Mouse (Mus musculus) forebrain, embryonic 16.5 days (tissue): Measurements from ENCODE around the gene Aldh8a1. TPM values are rescaled to one million over a fixed set of nuclear protein-coding genes. Genes with fewer than 3 reads are reported as not detected.

Experiments used
- ATAC-seq: fragments of 200-750 bp; cut with Nextera tagmentation; 2 replicates; pipeline ENCODE4 v1.8.0; 2017; ENCODE audit warnings: mild to moderate bottlenecking, moderate library complexity
- H3K27ac ChIP-seq: fragments of 300-500 bp; sonication (generic); 2 replicates; pipeline ENCODE4 v1.5.1; 2014; ENCODE audit warnings: low read length, control low read depth
- H3K27me3 ChIP-seq: fragments of 300-500 bp; sonication (generic); replicated peaks from 2 replicates; pipeline ENCODE4 v1.6.1; 2014; ENCODE audit warnings: low read length; ENCODE audit not compliant: control insufficient read depth, insufficient read depth
- H3K36me3 ChIP-seq: fragments of 300-500 bp; sonication (generic); 2 replicates; pipeline ENCODE4 v1.6.1; 2014; ENCODE audit not compliant: control insufficient read depth, insufficient read depth
- H3K4me1 ChIP-seq: fragments of 300-500 bp; sonication (generic); replicated peaks from 2 replicates; pipeline ENCODE4 v1.6.1; 2014; ENCODE audit warnings: low read length; ENCODE audit not compliant: control insufficient read depth, insufficient read depth
- H3K4me2 ChIP-seq: fragments of 300-500 bp; sonication (generic); 2 replicates; pipeline ENCODE4 v1.6.1; 2014; ENCODE audit warnings: mild to moderate bottlenecking, low read length, control low read depth
- H3K4me3 ChIP-seq: fragments of 300-500 bp; sonication (generic); replicated peaks from 2 replicates; pipeline ENCODE4 v1.5.1; 2014; ENCODE audit warnings: mild to moderate bottlenecking, low read length, control low read depth
- H3K9ac ChIP-seq: fragments of 300-500 bp; sonication (generic); replicated peaks from 2 replicates; pipeline ENCODE4 v1.6.1; 2014; ENCODE audit warnings: low read depth, low read length, control low read depth
- H3K9me3 ChIP-seq: fragments of 300-500 bp; sonication (generic); 2 replicates; pipeline ENCODE4 v1.6.1; 2016; ENCODE audit warnings: low read length; ENCODE audit not compliant: control insufficient read depth
- WGBS: fragments of 180-500 bp; shearing (Covaris S2); extraction: QIAGEN DNeasy Blood & Tissue Kit; methylation state at CpG from one replicate; pipeline ENCODE4 v1.1.7; 2014; 5-methylcytosine and 5-hydroxymethylcytosine counted together
- polyA plus RNA-seq: library from polyadenylated mRNA; unstranded; fragments of >200 nt; fragmentation: Nextera tagmentation; extraction: Ambion mirVana; gene quantifications from 2 replicates; pipeline ENCODE4 v1.2.1, GENCODE M21; 2015

Gene Aldh8a1
- polyA plus RNA-seq, 1 experiment from 2014 or later, result not detected

DNA sequence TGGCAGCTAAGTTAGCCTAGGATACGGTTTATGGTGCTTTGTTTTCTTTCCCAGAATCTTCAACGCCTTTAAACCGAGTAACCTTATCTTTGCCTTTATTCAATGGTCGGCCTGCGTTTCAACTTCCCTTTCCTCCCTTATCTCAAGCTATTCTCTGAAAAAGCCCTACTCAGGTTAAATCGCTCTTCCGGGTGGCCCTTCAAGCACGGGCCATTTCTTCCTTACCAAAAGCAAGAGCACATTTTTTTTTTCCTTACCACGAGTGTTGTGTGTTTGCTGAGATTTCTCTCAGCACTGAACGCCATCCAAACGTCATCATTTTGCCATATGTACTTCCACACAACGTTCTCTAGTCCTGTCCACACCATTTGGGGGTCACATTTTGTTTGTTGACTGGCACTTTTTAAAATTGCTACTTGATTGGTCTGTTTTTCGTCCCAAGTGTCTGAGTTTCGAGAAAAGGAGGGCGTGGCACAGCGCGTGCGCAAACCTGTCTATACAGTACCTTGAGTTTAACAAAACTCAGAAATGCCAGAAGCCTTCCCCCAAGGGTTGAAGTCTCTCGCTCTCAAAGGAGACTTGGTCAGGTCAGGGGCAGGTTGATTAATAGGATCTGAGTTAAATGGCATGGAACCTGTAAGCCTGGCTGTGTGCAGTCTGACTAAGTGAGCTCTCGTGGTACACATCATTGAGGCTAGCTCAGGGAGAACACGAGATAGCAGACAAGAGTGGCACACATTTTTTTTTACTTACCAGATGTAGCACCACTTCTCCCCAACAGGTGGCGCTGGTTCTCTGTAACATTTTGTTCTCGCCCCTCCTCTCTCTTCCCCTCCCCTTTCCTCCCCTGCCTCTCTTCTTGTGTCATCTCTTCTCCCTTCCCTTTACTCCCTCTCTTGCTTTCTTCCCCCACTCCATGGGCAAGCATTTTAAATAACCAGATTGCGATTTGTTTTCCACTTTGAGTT lies 43.6 kb downstream of the Aldh8a1 start:
- no peak overlapping the region for H3K9ac ChIP-seq
- no peaks in the 10 kb centered on the region for H3K4me1 ChIP-seq
- WGBS, result 76% methylated on average over 24 of the region's 24 CpGs
- no peaks in the 10 kb centered on the region for H3K9me3 ChIP-seq
- ATAC-seq, result no peak
- no peak overlapping the region for H3K27ac ChIP-seq
- H3K27me3 ChIP-seq, result no peaks in the 10 kb centered on the region
- no peak overlapping the region for H3K4me3 ChIP-seq
- H3K36me3 ChIP-seq, result no peaks in the 10 kb centered on the region
- H3K4me2 ChIP-seq, result no peak overlapping the region

DNA sequence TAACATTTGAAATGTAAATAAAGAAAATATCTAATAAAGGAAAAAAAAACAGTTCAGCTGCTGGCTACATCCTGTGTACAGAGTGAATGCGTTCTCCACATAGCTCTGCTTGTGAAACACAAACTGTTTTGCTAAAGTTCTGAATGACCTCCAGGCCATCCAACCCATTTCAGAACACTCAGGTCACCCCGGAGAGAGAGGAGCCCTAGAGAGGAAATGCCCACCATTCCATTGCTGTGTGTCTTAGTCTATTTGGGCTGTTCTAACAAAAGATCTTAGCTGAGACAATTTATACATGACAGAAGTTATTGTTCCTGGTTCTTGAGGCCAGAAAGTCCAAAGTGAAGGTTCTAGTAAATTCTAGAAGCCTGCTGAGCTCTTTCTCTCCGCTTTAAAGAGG lies 49.4 kb downstream of the Aldh8a1 start:
- no peaks in the 10 kb centered on the region for H3K4me1 ChIP-seq
- H3K27ac ChIP-seq, result no peak overlapping the region
- H3K4me3 ChIP-seq, result no peak overlapping the region
- H3K9me3 ChIP-seq, result no peaks in the 10 kb centered on the region
- H3K9ac ChIP-seq, result no peak overlapping the region
- 79% methylated on average over 3 of the region's 3 CpGs for WGBS
- H3K27me3 ChIP-seq, result no peaks in the 10 kb centered on the region
- H3K36me3 ChIP-seq, result no peaks in the 10 kb centered on the region
- no peak for ATAC-seq
- no peak overlapping the region for H3K4me2 ChIP-seq

DNA sequence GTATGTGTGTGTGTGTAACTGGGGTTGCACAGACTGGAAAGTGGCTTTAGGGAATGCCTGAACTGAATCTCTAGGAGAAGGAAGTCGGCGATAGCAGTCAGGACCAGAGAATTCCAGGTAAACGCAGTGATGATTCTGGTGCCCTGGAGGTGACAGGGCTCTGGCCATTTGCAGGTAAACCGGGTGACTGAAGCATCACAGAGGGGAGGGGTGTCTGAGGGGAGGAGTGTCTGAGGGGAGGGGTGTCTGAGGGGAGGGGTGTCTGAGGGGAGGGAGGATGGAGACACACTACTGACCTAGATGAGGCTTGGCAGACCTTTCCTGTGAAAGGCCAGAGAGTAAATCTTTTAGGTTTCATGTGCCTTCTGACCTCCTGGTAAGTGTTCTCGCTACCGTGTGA lies 50.9 kb downstream of the Aldh8a1 start:
- Histone ChIP-seq H3K9me3 (no peaks in the 10 kb centered on the region), H3K36me3 (no peaks in the 10 kb centered on the region), H3K9ac (no peak overlapping the region), H3K4me1 (no peaks in the 10 kb centered on the region), H3K27me3 (no peaks in the 10 kb centered on the region), H3K4me2 (no peak overlapping the region), H3K4me3 (no peak overlapping the region), H3K27ac (no peak overlapping the region)
- ATAC-seq, result no peak
- 69% methylated on average over 6 of the region's 6 CpGs for WGBS

- Histone ChIP-seq H3K4me1 (no peaks in the 10 kb centered on the region), H3K36me3 (no peaks in the 10 kb centered on the region), H3K27ac (no peak overlapping the region), H3K4me2 (no peak overlapping the region), H3K9me3 (no peaks in the 10 kb centered on the region), H3K27me3 (no peaks in the 10 kb centered on the region), H3K9ac (no peak overlapping the region), H3K4me3 (no peak overlapping the region)
- whole genome bisulfite sequencing, result 83% methylated on average over 1 of the region's 1 CpGs
- no peak for ATAC-seq
Observed at GRCm38 (mm10) chr10:21439268-21439667, 62.2 kb downstream of the Aldh8a1 start.

DNA sequence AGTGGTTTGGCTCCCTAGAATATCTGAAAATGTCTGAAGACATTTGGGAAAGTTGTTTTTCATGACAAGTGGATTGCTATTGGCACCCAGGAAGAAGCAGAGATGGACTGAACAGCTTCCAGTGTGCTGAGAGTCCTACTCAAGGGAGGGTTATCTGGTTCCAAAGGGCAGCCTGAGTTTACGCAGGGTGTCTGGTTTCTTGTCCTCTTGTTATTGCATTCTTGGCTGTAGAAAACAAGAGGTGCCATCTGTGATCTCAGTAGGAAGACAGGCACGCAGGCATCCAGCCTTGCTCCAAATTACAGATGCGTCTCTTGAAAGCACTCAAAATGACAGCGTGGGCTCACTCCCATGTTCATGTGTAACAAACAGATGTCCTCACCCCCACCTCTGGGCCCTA lies 63.9 kb downstream of the Aldh8a1 start:
- Histone ChIP-seq H3K9ac (no peak overlapping the region), H3K4me1 (no peaks in the 10 kb centered on the region), H3K9me3 (no peaks in the 10 kb centered on the region), H3K27ac (no peak overlapping the region), H3K36me3 (no peaks in the 10 kb centered on the region), H3K27me3 (no peaks in the 10 kb centered on the region), H3K4me3 (no peak overlapping the region), H3K4me2 (no peak overlapping the region)
- WGBS, result 62% methylated on average over 4 of the region's 4 CpGs
- no peak for ATAC-seq

- no peaks in the 10 kb centered on the region for H3K27me3 ChIP-seq
- 89% methylated on average over 4 of the region's 4 CpGs for WGBS
- H3K4me3 ChIP-seq, result no peak overlapping the region
- no peaks in the 10 kb centered on the region for H3K36me3 ChIP-seq
- H3K4me2 ChIP-seq, result no peak overlapping the region
- no peak overlapping the region for H3K27ac ChIP-seq
- H3K9ac ChIP-seq, result no peak overlapping the region
- no peaks in the 10 kb centered on the region for H3K9me3 ChIP-seq
- H3K4me1 ChIP-seq, result no peaks in the 10 kb centered on the region
- ATAC-seq, result no peak
Observed at GRCm38 (mm10) chr10:21441690-21442089, 64.6 kb downstream of the Aldh8a1 start.

DNA sequence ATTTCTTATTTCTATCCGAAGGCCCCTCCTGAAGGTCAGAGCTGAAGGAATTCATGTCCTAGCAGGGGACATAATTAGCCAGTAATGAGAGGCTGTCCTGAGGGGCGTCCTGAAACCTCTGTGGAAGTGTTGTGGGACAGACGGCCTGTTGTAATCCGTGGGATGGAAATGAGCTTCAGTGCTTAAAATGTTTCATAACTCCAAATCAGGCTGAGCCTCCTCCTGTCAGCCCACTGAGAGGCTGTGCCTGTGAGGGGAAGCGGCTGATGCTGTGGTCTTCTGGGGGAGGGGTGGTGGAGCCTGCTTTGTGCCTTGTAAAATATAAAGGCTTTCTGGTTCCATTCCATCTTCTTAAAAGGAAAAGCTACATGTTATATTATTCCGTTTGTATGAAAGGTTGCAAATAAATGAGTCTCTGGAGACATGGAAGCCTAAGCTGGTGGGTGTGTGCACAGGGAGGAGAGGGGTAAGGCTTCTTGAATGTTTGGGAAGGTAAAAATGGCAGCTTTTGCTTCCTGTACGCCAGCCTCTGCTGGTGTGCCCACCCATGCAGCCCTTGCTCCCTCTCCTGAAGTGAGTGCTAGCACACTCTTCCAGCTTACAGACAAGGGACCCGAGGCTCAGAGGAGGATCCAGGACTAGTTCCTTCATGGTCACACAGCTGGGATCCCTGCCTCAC lies 66.7 kb downstream of the Aldh8a1 start:
- Histone ChIP-seq H3K27me3 (no peaks in the 10 kb centered on the region), H3K9me3 (no peaks in the 10 kb centered on the region), H3K36me3 (no peaks in the 10 kb centered on the region), H3K4me3 (no peak overlapping the region), H3K27ac (no peak overlapping the region), H3K4me1 (no peaks in the 10 kb centered on the region), H3K4me2 (no peak overlapping the region), H3K9ac (no peak overlapping the region)
- no peak for ATAC-seq
- WGBS, result 41% methylated on average over 8 of the region's 8 CpGs

- Histone ChIP-seq H3K4me1 (no peaks in the 10 kb centered on the region), H3K4me2 (no peak overlapping the region), H3K27ac (no peak overlapping the region), H3K9me3 (no peaks in the 10 kb centered on the region), H3K4me3 (no peak overlapping the region), H3K36me3 (no peaks in the 10 kb centered on the region), H3K27me3 (no peaks in the 10 kb centered on the region), H3K9ac (no peak overlapping the region)
- no peak for ATAC-seq
- 91% methylated on average over 9 of the region's 9 CpGs for WGBS
Observed at GRCm38 (mm10) chr10:21444410-21444809, 67.3 kb downstream of the Aldh8a1 start.
